In the genomic region with DNA sequence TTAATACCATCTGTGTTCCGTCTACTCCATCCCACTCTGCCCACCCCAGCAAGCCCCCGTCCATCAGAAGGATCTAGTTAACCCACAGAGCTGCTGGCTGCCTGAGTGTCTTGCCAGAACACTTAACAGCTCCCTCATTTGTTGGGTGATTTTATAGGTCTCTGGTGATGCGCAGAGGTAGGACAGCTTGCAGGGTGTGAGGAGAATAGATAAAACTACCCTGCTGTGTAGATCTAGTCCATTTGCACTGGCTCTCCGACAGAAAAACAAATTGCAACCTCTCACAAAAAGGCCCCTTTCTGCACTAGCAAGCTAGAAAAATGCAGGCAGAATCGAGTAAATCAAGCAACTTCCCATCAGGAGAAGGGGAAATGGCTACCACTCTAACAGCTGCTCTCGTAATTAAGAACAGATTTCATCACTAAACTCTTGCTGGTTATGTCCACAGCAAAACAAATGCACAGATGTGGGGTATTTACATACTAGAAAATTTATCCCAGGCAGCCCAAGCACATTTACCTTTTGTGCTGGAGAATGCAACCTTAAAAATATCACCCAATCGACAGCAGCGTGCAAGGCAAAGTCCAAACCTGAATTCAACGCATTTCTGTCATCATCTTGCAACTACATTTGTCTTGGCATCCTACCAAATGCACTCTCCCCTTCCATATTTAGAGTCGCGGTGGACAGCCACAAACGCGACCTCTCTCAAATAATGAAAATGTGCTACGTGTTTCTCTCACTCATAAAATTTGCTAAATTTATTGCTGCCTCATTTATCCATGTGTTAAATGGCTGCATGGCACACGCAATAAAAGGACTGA, we compare ENCODE assay signal across 9 mouse cellular contexts.
DNase-seq lines count a peak whose midpoint lies in the region; ATAC-seq lines count a peak whose summit lies in the region.
"Had no signal": no experiment of that assay in that cellular context is flagged by ENCODE, and none has a peak within 500 bp of the region (broad histone marks: within the 10 kb centered on the region; RNA-seq: fewer than 3 reads in every experiment).

No protein-coding gene starts in this region.

- ATAC-seq in lung, embryonic 15.5 days (ENCODE audit: borderline replicate concordance, extremely low read depth, low FRiP score, low TSS enrichment), result no peak
- no peak; the same call in 1 of the 2 replicates for ATAC-seq in forebrain, embryonic 15.5 days (replicated peaks)
- ATAC-seq in neural tube, embryonic 15.5 days (ENCODE audit: low FRiP score), result peak; percentile 53

- no peaks in the 10 kb centered on the region for H3K36me3 ChIP-seq in lung, embryonic 15.5 days
- no peaks in the 10 kb centered on the region for H3K36me3 ChIP-seq in forebrain, embryonic 15.5 days
- H3K36me3 ChIP-seq in neural tube, embryonic 15.5 days, result no peaks in the 10 kb centered on the region

- H3K4me2 ChIP-seq in lung, embryonic 15.5 days, result peak overlapping the region; percentile 19; the same call in 1 of the 2 replicates
- H3K4me2 ChIP-seq in forebrain, embryonic 15.5 days (replicated peaks), result no peak overlapping the region
- H3K4me2 ChIP-seq in neural tube, embryonic 15.5 days, result peak overlapping the region; percentile 30

- no peaks in the 10 kb centered on the region for H3K9me3 ChIP-seq in lung, embryonic 15.5 days
- no peaks in the 10 kb centered on the region for H3K9me3 ChIP-seq in forebrain, embryonic 15.5 days
- H3K9me3 ChIP-seq in neural tube, embryonic 15.5 days (replicated peaks), result no peaks in the 10 kb centered on the region

- no peaks in the 10 kb centered on the region for H3K27me3 ChIP-seq in lung, embryonic 15.5 days
- no peaks in the 10 kb centered on the region for H3K27me3 ChIP-seq in forebrain, embryonic 15.5 days
- H3K27me3 ChIP-seq in neural tube, embryonic 15.5 days (replicated peaks), result no peaks in the 10 kb centered on the region

- peaks cover 5% of the 10 kb centered on the region for H3K4me1 ChIP-seq in lung, embryonic 15.5 days
- H3K4me1 ChIP-seq in forebrain, embryonic 15.5 days, result peaks cover 21% of the 10 kb centered on the region
- H3K4me1 ChIP-seq in neural tube, embryonic 15.5 days, result peaks cover 45% of the 10 kb centered on the region

- no peak overlapping the region for H3K4me3 ChIP-seq in lung, embryonic 15.5 days
- H3K4me3 ChIP-seq in forebrain, embryonic 15.5 days, result no peak overlapping the region
- H3K4me3 ChIP-seq in neural tube, embryonic 15.5 days (replicated peaks), result no peak overlapping the region

- no peak for DNase-seq in lung, adult 18-20 months
- DNase-seq in layer of hippocampus, adult 11-12 months (ENCODE audit: low spot score), result peak; percentile 43
- DNase-seq in thymus, postnatal 36 days, result no peak
- no peak for DNase-seq in cerebellum, postnatal 25 days
- DNase-seq in right cerebral cortex, postnatal 4 days, result no peak
- DNase-seq: gastrocnemius, postnatal 36 days had no signal

- no peak overlapping the region for H3K27ac ChIP-seq in lung, embryonic 15.5 days
- peak overlapping the region; percentile 78 for H3K27ac ChIP-seq in forebrain, embryonic 15.5 days (replicated peaks)
- peak overlapping the region; percentile 78 for H3K27ac ChIP-seq in neural tube, embryonic 15.5 days (replicated peaks)

- H3K9ac ChIP-seq in lung, embryonic 15.5 days, result no peak overlapping the region
- 0 out of 2 replicates have a peak overlapping the region, but pooled peaks have one; percentile 6 for H3K9ac ChIP-seq in forebrain, embryonic 15.5 days (replicated peaks)
- no peak overlapping the region for H3K9ac ChIP-seq in neural tube, embryonic 15.5 days (replicated peaks)

- WGBS in lung, embryonic 15.5 days, result 42% methylated on average over 15 of the region's 15 CpGs
- 55% methylated on average over 15 of the region's 15 CpGs for WGBS in forebrain, embryonic 15.5 days
- 14% methylated on average over 15 of the region's 15 CpGs for WGBS in neural tube, embryonic 15.5 days
